Mouse (Mus musculus): ENCODE measurements around the gene Kcnq4.
A peak's percentile ranks its signal among the peaks of the same experiment; 100 is the strongest.

The Kcnq4 gene

DNA sequence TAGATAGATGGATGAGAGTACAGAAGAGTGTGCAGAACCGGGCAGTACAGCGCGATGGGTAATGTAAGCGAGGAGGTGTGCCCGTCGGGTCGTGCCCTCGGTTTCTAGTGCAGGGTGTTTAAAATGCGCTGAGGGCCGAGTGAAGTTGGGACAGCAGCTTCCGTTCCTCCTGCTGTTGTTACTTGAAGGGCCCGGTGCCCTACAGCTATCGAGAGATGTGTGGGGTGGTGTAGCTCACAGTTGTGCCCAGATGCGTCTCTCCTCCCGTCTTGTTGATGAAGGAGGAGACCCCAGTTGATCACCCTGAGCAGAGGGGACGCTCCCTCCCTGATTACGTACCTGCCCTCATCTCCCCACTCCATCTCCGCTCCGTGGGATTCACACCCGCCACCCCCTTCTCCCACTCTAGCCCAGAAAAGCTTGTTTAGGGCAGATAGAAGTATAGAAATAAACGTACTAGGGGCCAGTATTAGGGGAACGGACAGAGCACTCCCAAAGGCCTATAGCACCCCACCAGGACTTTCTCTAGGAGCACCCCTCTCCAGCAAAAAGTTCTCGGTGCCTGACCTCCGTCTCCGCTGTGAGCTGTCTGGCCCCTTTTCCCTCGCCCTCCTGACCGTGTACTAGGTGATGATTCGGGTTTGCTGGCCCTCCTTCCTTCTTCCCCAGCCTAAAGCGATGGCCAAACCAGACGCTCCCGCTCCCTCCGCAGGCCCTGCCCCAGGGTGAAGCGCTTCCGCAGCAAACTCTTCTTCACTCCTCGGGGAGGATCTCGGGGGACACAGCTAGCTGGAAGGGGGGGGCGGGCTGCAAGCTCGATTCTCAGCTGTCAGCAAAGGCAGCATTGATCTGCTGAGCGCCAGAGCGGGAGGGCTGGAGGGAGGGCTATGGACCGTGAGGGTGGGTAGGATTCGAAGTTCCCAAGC is at the start of gene Kcnq4:
Gene Kcnq4, minus strand, starts transcription at position 672 of the 926 bp plus-strand sequence.
- peak; percentile 92 for DNase-seq

DNA sequence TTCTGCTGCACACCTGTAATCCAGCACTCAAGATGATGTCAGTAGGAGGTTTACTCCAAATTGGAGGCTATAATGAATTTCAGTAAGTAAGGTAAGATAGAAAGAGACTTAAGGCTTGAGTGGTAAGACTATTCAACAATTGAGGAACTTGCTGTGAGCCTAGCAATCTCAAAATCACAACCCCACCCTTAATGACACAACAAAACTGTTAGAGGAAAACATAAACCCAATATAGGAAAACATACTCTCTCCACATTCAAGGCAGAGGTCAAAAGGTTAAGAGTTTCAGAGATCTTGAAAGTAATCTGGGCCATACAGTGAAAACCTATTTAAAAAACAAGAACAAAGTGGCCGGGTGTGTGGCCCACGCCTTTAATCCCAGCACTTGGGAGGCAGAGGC is 48.3 kb upstream of the Kcnq4 start:
- DNase-seq: peak; percentile 31

DNA sequence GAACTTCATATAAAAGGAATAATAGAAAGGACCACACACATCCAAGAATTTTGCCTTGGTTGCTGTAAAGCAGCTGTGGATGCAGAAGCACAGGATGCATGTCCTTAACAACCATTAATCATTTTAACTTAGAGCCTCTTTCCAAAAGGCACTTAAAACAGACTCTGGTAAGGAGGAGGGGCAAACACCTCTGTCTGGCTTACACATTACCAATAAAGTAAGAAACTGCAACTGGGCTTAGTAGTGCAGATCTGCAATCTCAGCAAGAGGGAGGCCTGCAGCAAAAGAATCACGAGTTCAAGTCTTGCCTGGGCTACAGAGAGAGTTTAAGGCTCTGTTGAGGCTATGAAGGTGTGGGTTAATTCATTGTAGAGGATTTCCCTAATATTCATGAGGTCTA is 47.2 kb upstream of the Kcnq4 start:
- DNase-seq: peak; percentile 30

DNA sequence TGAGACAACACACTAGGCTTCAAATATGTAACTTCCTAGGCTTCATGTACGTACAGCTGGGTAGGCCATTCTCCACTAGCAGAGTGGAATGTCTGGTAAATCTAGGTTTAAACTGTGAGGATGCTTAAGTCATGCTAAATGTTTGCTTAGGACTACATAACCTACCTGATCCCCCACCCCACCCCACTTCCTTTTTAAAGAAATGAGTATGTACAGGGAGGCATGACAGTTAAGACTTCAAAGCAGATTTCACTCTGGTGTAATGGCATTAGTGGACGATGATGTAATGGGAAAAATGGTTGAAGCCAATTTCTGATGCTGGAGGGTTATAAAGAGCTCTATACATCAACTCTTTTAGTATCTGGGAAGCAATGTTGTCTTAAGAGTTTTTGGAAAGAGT is 44.5 kb upstream of the Kcnq4 start:
- DNase-seq: peak; percentile 46

DNA sequence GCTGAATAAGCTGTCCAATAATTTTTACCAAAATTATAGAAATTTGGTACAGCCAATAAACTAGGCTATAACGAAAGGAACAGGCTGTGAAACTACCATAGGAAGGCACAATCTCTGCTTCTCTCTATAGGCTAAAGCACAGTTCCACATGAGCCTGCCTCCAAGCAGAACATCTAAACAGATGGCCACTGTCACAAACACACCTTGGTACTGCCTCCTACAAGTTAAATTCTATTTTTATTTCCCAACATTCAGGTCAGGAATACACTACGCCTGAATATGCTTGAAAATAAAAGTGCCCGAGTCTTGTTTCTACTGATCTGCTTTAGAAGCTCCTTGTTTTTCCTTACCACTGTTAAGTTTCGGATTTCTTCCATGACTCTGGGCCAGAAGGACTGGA is 41.6 kb upstream of the Kcnq4 start:
- no peak for DNase-seq

DNA sequence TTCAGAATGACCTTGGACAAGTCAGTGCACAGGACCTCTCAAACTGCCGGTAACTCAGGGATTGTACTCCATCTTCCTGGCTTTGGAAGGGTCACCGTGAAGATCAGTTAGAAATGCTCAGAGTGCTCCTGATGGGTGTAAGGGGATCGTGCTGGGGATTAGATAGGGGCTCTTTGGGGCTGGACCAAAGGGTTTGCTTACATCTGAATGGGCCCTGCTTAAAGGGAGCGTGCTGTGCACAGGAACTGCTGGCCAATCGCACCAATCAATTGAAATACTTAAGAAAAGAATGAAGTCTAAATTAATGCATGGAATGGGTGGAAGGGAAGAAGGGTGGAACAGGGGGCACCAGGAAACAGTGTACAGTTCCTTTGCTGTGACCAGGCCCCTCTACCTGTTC is 7.4 kb upstream of the Kcnq4 start:
- DNase-seq: no peak

DNA sequence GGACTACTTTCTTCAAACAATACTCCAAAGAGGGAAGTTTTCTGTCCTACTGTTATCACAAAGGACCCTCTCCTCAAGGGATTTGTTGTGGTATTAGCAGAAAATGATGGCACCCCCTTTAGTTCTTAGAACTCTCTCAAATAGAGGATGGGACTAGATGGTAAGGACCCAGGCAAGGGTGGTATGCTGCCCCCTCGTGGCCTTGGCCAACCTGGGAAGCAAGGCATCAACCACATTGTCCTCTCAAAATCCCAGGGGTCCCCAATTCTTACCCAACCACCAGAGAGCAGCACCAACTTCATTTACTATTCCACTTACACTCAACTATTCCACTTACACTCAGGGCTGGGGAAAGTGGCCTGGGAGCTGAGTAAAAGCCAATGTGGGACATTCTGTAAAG is 6.9 kb upstream of the Kcnq4 start:
- DNase-seq: peak; percentile 94

DNA sequence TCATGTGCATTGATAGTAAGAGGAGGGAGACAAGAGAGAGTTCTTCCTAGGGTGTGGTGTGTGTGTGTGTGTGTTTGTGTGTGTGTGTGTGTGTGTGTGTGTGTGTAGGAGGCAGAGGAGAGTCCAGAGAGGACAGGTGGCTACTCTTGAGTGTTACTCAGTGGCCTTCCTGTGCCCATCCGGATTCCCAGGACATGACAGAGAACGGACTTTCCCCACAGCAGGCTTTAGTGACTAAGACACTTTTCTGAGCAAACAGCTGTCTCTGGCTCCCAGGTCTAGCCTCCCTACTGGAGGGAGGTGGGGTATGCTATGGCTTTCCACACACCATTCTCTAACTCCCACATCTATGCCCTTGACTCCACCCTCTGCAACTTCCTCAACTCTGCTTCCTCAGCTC is 1.2 kb upstream of the Kcnq4 start:
- DNase-seq: no peak

DNA sequence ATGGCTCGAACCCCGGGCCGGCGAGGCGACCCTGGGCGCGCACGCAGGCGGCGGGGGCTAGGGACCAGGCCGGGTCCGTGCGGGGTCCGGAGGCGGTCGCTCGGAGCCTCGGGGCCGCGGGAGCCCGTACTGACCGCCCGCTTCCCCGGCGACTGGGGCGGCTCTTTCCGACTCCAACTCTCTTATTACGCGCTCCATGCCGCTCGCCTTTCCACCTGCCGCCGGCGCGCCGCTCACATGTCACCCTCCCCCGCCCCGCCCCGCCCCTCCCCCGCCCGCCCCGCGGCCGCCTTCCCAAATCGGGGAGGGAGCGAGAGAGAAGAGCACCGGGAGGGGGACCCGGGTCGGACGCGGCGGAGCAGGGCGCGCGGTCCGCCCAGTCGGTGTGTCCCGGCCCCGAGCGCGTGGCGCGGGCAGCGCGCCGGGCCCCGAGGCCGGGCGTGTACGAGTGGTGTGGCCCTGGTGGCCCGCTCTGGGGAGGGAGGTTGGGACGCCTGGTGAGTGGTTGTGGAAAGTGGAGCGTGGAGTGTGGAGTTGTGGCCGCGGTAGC is 1.1 kb downstream of the Kcnq4 start:
- DNase-seq: peak; percentile 94

DNA sequence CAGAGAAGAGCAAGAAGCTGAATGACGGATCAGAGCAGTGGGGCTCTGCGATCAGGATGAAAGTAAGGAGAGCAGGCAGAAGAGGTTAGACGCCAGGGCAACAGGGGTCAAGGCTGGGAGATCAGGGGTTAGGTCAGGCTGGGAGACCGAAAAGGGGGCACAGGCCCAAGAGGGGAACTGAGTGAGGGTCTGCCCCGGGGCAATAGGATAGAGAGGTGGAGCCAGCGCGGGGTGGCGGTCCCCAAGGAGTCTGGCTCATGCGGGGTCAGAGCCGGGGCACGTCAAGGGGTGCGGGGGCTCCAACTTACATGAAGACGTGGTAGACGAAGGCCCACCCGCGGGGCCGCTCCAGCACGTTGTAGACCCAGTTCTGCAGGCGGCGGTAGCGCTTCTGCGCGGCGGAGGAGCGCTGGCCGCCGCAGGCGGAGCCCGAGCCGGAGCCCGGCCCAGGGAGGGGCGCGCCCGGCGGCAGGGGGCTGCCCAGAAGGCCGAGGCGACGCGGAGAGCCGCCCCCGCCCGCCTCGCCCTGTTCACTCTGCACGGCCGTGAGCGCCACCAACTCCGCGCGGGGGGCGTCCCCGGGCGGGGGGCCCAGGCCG is 1.8 kb downstream of the Kcnq4 start:
- peak; percentile 92 for DNase-seq

DNA sequence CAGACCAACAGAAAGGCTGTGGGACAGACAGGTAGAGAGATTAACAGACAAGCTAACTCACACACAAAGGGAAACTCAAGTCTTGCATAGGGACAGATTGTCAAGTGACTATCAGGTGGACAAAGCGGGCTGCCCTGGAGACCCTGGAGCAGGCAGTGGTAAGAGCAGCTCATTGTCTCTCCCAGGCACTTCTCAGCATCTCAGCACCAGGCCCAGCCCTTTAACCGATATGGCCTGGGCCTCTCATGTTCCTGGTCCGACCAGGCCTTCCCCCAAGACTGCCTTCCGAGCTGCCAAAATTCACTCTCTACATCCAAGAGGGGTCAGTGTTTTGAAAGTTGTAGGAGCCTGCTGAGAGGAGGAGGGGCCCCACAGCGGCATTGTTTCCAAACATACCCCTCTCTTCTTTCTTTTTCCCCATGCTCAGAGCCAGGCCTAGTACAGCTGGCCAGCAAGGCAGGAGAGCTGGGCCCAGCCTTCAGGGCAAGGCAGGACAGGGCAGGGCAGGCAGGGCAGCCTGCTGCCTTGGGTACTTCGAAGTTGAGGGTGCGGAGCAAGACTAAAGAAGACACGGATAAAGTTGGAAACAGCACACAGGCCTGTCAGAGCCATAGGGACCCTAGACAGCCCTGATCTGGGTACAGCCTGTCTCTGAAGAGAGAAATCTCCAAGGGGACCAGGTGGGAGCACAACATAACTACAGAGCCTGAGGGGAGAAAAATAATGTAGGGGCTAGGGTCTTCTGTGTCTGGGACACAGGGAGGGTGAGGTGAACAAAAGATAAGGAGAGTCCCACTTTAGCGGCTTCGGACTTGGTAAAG is 2.5 kb downstream of the Kcnq4 start:
- DNase-seq: peak; percentile 94

DNA sequence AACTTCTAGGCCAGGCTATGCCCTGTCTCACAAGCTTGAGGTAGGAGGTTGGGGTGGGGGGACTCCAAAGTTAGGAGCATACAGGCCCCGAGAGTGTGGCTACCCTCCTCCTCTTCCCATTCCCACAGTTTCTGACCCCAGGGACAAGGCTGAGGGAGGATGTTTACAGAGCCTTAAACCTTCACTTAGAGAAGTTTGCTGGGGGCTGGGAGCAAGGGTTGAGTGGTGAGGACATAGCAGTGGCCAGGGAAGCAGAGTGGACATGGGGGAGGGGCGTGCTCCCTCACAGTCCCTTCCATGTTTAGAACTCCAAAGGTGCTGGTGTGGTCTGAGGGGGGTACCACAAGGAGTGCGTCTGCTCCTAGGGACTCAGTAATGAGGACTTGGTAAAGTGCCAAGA is 4.8 kb downstream of the Kcnq4 start:
- DNase-seq: peak; percentile 94

DNA sequence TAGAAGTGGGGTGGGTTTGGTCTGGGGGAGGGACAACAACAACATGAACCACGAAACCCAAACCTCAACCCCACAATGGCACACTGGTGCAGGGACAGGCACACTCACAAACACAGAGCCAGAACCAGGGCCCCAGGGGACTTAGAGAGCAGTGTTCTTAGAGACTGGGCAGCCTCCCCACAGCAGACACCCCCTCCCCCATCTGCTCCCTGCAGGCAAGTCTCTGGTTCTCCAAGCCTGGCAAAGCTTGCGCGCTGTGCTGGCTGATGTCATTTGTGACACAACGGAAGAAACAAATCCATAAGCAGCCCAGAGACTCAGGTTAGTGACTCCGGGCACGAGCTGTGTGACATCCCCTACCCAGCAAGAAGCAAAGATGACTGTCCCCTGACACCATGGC is 7.1 kb downstream of the Kcnq4 start:
- DNase-seq: peak; percentile 95

DNA sequence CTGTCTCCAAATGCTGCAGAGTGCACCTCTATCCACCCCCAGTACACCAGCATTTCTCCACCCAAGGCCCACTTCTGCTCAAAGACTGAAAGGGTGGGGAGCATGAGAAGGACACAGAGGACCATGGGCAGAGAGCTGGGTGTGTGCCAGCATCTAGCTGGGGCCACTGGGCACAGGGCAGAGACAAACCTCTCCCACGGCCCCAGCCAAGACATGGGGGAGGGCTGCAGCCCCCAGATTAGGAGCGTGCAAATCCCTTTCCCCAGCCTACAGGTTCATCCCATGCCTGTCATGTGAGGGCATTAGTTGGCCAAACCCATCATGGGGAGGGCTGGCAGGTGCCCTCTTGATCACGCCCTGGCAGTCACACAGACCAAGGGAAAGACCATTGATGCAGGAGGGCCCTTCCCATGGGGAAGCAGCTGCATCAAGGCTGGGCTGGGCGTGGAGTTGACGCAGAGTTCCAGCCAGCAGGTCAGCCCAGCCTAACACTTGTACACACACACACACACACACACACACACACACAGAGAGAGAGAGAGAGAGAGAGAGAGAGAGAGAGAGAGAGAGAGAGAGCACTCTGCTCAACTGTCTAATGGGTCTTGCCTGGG is 14.3 kb downstream of the Kcnq4 start:
- DNase-seq: peak; percentile 89

DNA sequence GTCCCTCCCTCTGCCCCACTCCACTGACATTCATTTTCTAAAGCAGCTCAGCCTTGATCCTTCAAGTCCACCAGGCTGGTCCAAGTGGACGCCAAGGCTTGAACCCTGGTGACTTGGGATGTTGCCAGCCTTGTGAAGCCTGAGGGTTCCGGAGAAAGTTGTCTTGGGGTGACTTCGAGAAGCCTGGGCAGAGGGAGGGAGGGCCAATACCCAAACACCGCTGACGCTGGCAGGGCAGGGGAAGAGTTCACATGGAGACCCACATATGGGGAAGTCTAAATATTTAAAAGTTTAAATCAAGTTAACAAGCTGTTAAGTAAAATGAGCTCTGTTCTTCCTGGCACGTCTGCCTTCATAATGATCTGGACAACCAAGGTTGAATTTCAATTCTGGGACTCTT is 15.7 kb downstream of the Kcnq4 start:
- DNase-seq: no peak

DNA sequence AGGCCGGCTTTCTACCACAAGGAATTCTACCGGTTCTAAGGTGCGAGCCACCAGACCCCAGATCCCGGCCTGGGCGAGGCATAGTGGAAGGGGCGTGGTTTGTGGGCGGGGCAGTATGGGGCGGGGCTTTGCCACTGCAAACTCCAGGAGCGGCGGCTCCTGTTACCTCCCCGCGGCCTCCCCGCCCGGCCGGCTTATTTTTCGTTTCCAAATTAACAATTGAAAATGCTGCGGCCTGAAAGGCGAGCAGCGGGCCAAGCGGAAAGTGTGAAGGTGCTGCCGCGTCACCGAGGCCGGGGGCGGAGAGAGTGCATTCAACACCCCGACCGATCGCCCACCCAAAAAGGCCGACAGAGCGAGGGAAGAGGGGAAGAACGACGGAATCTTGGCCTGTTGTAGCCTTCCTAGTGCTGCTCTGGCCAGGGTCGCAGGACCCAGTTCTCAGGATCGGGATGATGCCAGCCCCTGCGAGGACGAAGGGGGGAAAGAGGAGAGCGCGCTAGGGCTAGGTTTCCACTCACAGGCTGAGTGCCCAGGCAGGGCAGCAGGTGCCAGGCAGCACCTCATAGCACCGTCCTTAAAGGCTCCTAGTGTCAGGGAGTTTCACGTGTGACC is 17.3 kb downstream of the Kcnq4 start:
- peak; percentile 98 for DNase-seq

DNA sequence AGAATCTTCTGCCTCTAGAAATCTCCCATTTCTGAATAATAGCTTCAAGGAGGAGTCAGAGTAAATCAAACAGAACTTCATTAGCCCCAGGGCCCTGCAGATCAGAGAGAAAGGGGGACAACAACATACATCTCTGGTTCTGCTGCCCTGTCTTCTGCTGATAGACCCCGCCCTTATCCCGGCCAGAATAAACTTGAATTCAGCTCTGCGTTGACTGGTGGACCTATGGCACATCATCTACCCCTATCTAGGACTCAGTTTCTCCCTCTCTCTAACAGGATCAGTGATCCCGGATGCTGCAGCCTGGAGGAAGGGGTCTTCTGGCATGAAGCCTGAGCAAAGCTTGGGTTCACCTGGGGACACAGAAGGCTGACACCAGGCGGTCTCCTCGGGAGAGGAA is 17.8 kb downstream of the Kcnq4 start:
- DNase-seq: peak; percentile 88

DNA sequence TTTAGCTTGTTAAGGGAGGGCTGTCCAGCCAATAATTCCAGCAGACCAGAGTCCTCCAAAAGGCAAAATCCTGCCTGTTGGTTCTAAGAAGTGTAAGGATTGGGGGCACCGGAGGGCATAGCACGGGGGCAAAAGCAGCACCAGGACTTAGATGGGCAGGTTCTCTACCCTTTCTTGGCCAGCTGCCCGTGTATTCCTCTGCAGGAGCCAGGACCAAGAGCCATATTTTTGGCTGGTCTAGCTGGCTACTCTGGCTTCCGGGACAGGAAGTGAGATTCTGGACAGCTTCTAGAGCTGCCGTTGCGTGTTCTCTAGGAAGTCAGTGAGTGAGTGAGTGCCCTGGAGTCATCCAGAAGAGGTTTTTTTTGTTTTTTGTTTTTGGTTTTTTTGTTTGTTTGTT is 18.3 kb downstream of the Kcnq4 start:
- DNase-seq: peak; percentile 96

DNA sequence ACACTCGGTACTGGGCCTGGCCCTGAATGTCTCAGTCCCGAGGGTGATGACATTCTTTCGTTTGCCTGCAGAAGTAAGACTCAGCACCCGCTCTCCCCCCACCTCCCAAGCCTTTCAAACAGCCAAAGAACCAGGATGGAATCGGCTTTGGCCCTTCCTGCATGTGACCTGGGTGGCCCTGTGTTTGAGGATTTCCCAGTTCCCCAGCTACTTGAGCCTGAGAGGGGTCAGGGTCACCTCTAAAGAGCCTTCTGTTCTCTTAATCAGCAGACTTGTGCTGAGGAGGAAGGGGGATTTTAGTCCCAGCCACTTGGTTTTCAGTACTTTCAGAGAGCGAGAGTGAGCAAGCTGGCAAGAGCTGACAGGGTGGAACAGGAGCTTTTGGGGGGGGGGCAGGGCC is 19.0 kb downstream of the Kcnq4 start:
- DNase-seq: peak; percentile 92

DNA sequence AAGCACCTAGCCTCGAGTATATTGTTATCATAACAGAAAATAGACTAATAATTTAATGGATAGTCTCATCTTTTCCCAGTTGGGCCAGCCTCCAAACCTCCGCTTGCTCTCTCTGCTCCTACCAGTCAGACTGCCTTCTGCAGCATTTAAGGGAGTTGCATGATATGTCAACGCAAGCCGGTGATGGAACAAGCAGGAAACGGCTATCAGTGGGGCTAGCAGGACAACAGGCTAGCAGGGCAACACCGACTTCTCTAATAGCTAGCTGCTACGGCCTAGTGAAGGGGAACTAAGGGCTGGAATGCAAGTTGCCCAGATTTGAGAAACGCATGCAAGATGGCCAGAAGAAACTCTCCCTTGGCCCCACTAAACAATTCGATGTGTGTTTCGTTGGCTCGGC is 20.6 kb downstream of the Kcnq4 start:
- peak; percentile 91 for DNase-seq

DNA sequence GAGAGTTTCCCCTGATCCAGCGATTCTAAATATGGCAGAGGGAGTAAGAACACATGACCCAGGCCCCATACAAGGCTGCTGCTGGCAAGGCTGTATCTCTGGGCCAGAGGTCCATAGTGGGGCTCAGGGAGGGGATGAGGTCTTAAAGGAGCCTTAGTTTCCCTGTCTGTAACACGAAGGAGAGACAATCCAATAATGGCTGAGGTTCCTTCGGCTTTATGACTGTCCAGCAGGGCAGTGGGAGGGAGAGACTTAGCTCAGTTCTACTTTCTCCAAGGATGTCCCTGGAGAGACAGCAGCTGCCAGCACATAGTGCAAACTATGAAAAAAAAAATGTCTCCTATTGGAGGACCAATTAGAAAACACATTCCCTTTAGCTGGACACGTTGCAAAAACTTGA is 22.2 kb downstream of the Kcnq4 start:
- DNase-seq: peak; percentile 95

DNA sequence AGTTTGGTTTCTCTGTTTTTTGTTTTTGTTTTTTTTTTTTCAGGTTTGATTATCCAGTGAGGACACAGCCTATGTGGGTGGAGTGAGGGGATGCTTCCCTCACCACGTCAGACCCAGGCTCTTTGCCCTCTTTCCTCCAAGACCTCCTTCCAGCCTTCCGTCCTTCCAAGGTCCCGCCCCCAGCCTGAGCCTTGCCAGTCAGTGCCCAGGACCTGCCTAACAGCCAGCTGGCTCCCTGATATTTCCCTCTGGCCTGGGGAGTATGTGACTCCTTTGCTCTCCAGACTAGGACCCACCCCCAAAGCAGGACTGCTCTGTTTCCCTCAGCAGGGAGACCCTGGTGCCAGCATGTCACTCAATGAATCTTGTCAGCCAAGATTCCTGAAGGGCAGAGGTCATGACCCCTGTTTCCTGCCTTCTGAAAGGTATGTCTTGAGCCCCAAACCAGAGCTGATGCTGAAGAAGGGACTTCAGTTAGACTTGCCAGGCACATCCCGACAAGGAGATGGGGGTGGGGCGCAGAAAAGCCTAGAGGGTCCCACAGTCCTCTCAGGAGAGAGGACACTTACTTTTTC is 22.8 kb downstream of the Kcnq4 start:
- peak; percentile 94 for DNase-seq

All from heart, adult 11 months (tissue).